Mouse (Mus musculus): Measurements from ENCODE around the gene Slc22a23. TPM values are rescaled to one million over a fixed set of nuclear protein-coding genes. Genes with fewer than 3 reads are reported as not detected.

Gene Slc22a23
- polyA plus RNA-seq, 2 experiments: 9.3 to 21.4 TPM

DNA sequence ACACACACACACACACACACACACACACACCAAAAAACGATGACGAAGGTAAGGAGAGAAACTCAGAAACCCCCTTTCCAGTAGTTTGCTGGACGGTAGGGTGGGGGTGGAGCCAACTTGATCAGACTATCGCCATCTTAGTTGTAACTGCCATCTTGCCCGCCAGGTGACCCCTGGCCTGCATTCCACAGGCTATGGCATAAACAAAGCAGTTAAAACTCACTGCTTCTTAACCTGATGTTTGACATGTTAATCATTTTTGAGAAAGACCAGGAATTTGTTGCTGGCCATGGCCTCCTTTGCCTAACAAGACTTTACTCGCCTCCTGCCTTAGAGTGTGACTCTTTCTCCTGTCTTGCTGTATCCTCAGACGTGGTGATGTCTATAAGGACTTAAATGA is 192.3 kb downstream of the Slc22a23 start:
- Histone ChIP-seq H3K36me3 (replicated peaks; ENCODE audit: control insufficient read depth, insufficient read depth, low read depth) (no peaks in the 10 kb centered on the region), H3K27me3 (ENCODE audit: control insufficient read depth, insufficient read depth, low read length) (peaks cover 19% of the 10 kb centered on the region), H3K4me2 (ENCODE audit: low read depth) (no peak overlapping the region), H3K4me3 (ENCODE audit: insufficient read depth in 1 of 2, low read depth in 2 of 2, low read length in 2 of 2) (no peak overlapping the region), H3K4me1 (replicated peaks; ENCODE audit: control insufficient read depth in 2 of 2, insufficient read depth in 2 of 2, low read length in 1 of 2) (peaks cover 0 to 8% of the 10 kb centered on the region in 2 experiments; a peak in 1 of 4 replicates), H3K9ac (replicated peaks) (no peak overlapping the region), H3K27ac (no peak overlapping the region), H3K9me3 (ENCODE audit: control insufficient read depth, low read length) (no peaks in the 10 kb centered on the region)
- ATAC-seq (ENCODE audit: insufficient read depth) (no peak), DNase-seq (ENCODE audit: low read depth in 3 of 3, low spot score in 3 of 3) (no peak)
- TF ChIP-seq CTCF (IDR thresholded peaks at IDR 0.05; ENCODE audit: low read depth) (no peak), EP300 (IDR thresholded peaks at IDR 0.05; ENCODE audit: low read depth) (no peak)
- 52% methylated on average over 7 of the region's 7 CpGs for WGBS (ENCODE audit: insufficient replicate concordance)

DNA sequence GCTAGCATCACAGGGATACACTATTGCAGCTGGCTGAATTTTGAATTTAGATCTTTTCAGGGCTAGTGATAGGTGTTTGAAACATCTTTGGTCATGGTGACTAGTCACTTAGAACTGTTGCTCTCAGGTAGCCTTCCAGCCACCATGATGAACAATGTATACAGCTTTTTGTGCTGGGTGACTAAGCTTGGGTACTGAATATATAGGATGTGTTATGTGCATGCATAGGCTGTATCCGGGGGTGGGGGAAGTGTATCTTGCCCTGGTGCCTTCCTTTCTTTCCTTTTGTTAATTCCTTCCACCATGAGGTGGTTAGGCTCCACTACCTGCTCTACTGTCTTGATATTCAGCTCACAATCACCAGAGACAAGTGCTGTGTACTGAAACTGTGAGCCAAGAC is 193.6 kb downstream of the Slc22a23 start:
- ATAC-seq (ENCODE audit: insufficient read depth) (no peak), DNase-seq (ENCODE audit: low read depth in 3 of 3, low spot score in 3 of 3) (no peak)
- Histone ChIP-seq H3K27ac (no peak overlapping the region), H3K4me1 (replicated peaks; ENCODE audit: control insufficient read depth in 2 of 2, insufficient read depth in 2 of 2, low read length in 1 of 2) (peaks cover 0 to 8% of the 10 kb centered on the region in 2 experiments; a peak in 1 of 4 replicates), H3K27me3 (ENCODE audit: control insufficient read depth, insufficient read depth, low read length) (peaks cover 19% of the 10 kb centered on the region), H3K36me3 (replicated peaks; ENCODE audit: control insufficient read depth, insufficient read depth, low read depth) (no peaks in the 10 kb centered on the region), H3K4me2 (ENCODE audit: low read depth) (no peak overlapping the region), H3K9ac (replicated peaks) (no peak overlapping the region), H3K9me3 (ENCODE audit: control insufficient read depth, low read length) (no peaks in the 10 kb centered on the region), H3K4me3 (ENCODE audit: insufficient read depth in 1 of 2, low read depth in 2 of 2, low read length in 2 of 2) (no peak overlapping the region)
- WGBS (ENCODE audit: insufficient replicate concordance): 62% methylated on average over 1 of the region's 1 CpGs
- TF ChIP-seq EP300 (IDR thresholded peaks at IDR 0.05; ENCODE audit: low read depth) (no peak), CTCF (IDR thresholded peaks at IDR 0.05; ENCODE audit: low read depth) (no peak)

DNA sequence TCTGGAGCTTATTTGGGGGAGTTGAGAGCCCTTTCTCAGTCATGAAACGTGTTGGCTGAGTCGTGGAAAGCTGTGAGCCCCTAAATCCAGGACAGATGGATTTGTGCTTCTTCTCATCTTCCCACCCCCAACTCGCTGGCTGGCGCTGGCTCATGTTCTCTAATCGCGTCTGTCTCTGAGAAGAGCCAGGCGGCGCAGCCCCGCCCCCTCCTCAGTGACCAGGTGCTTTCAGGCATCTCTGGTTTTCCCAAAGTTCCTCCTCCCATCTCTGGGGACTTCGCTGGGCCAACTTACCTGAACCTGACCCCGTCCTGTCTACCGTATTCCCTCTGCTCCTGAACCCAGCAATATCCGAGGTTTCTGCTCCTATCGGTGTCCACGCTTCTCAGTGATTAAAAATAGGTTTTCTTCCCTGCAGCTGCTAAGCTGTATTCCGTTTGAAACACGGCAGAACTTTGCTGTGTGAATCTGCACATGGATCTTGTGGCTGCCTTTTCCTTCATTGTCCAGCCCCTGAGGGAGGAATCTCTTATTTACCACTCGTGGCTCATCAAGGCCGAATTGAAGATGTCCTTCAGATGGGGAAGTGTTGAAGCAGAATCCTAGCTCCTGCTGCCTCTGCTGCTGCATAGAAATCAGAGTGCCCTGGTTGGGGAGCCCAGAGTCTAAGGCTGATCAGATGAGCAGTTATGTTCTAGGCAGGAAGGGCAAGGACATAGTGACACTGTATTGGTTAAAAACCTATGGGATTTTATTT is 194.5 kb downstream of the Slc22a23 start:
- H3K27me3 ChIP-seq (ENCODE audit: control insufficient read depth, insufficient read depth, low read length): peaks cover 19% of the 10 kb centered on the region
- no peaks in the 10 kb centered on the region for H3K9me3 ChIP-seq (ENCODE audit: control insufficient read depth, low read length)
- H3K4me3 ChIP-seq (ENCODE audit: insufficient read depth in 1 of 2, low read depth in 2 of 2, low read length in 2 of 2): no peak overlapping the region
- WGBS (ENCODE audit: insufficient replicate concordance): 17% methylated on average over 19 of the region's 19 CpGs
- TF ChIP-seq EP300 (IDR thresholded peaks at IDR 0.05; ENCODE audit: low read depth) (no peak), CTCF (IDR thresholded peaks at IDR 0.05; ENCODE audit: low read depth) (no peak)
- H3K4me2 ChIP-seq (ENCODE audit: low read depth): no peak overlapping the region
- ATAC-seq (ENCODE audit: insufficient read depth): no peak
- H3K4me1 ChIP-seq (replicated peaks; ENCODE audit: control insufficient read depth in 2 of 2, insufficient read depth in 2 of 2, low read length in 1 of 2): peaks cover 0 to 6% of the 10 kb centered on the region in 2 experiments; a peak in 1 of 4 replicates
- no peak overlapping the region for H3K9ac ChIP-seq (replicated peaks)
- no peak for DNase-seq (ENCODE audit: low read depth in 3 of 3, low spot score in 3 of 3)
- H3K36me3 ChIP-seq (replicated peaks; ENCODE audit: control insufficient read depth, insufficient read depth, low read depth): no peaks in the 10 kb centered on the region
- H3K27ac ChIP-seq: no peak overlapping the region

DNA sequence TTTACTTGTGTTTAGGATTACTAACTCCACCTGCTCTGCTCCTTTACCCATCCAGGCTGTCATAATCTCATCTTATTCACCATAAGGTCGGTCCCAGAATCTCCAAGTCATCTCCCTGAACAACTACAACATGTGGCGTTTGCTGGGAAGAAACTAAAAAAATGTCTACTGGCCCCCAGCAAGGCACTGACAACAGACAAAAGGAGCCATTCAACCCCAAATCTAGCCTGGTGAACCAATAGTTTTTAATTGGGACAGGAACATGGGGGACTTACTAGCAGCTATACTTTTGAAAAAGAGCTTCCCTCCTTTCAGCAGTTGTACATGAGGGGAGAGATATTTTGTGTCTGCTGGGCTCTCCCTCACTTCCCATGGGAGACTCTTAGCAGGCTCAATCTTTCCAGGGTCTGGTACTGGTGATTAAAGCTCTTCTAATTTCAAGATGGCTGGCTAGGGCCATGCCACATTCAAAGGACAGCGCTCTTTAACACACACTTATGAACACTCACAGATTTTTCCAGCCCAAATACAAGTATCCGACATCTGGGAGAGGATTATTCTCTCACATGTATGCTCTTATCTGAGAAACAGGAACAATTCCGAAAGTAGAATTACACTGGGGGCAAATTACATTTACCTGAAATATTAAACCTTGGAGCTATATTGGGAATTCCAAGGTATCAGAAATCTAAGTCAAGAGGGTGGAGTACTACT is 195.4 kb downstream of the Slc22a23 start:
- WGBS (ENCODE audit: insufficient replicate concordance): 47% methylated on average over 5 of the region's 5 CpGs
- Histone ChIP-seq H3K36me3 (replicated peaks; ENCODE audit: control insufficient read depth, insufficient read depth, low read depth) (no peaks in the 10 kb centered on the region), H3K4me2 (ENCODE audit: low read depth) (peak overlapping the region; percentile 42; the same call in 1 of the 2 replicates), H3K27ac (no peak overlapping the region), H3K9me3 (ENCODE audit: control insufficient read depth, low read length) (no peaks in the 10 kb centered on the region), H3K4me3 (ENCODE audit: insufficient read depth in 1 of 2, low read depth in 2 of 2, low read length in 2 of 2) (no peak overlapping the region; a peak in 1 of 4 replicates), H3K9ac (replicated peaks) (no peak overlapping the region), H3K4me1 (replicated peaks; ENCODE audit: control insufficient read depth in 2 of 2, insufficient read depth in 2 of 2, low read length in 1 of 2) (peaks cover 0 to 6% of the 10 kb centered on the region in 2 experiments; a peak in 1 of 4 replicates), H3K27me3 (ENCODE audit: control insufficient read depth, insufficient read depth, low read length) (peaks cover 19% of the 10 kb centered on the region)
- no peak for DNase-seq (ENCODE audit: low read depth in 3 of 3, low spot score in 3 of 3)
- TF ChIP-seq CTCF (IDR thresholded peaks at IDR 0.05; ENCODE audit: low read depth) (no peak), EP300 (IDR thresholded peaks at IDR 0.05; ENCODE audit: low read depth) (no peak)
- no peak for ATAC-seq (ENCODE audit: insufficient read depth)

DNA sequence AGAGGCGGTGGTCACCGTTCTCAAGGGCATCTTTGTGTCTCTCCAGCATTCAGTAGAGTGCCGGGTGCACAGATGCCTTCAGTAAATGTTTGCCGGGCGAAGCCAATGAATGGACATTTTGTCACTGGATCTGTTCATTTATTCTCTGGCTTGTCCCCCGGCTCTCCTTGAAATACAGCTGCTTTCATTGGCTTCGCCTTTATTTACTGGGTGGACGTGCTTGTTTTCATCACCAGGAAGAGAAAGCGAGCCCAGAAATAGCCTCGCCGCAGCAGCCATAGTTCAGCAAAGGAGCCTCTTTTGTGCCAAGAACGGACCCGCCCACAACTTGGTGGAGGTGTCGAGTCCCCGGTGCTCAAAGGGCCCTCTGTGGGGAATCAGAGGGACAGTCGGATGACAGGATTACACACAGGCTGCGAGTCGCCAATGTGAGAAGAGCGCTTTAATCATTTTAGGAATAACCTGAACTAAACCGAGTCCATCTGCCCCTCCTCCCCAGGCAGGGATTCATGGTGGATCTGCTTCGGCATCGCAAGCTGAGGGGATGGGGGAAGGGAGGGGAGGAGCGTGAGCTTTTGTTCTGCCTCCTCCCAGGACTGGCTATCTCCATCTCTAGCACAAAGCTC is 196.1 kb downstream of the Slc22a23 start:
- Histone ChIP-seq H3K4me1 (replicated peaks; ENCODE audit: control insufficient read depth in 2 of 2, insufficient read depth in 2 of 2, low read length in 1 of 2) (peaks cover 0 to 6% of the 10 kb centered on the region in 2 experiments; a peak in 1 of 4 replicates), H3K4me3 (ENCODE audit: insufficient read depth in 1 of 2, low read depth in 2 of 2, low read length in 2 of 2) (peak overlapping the region; percentile 15 to 44), H3K9ac (replicated peaks) (no peak overlapping the region), H3K36me3 (replicated peaks; ENCODE audit: control insufficient read depth, insufficient read depth, low read depth) (no peaks in the 10 kb centered on the region), H3K4me2 (ENCODE audit: low read depth) (peak overlapping the region; percentile 42), H3K27ac (no peak overlapping the region), H3K9me3 (ENCODE audit: control insufficient read depth, low read length) (no peaks in the 10 kb centered on the region), H3K27me3 (ENCODE audit: control insufficient read depth, insufficient read depth, low read length) (peaks cover 19% of the 10 kb centered on the region)
- TF ChIP-seq EP300 (IDR thresholded peaks at IDR 0.05; ENCODE audit: low read depth) (no peak), CTCF (IDR thresholded peaks at IDR 0.05; ENCODE audit: low read depth) (no peak)
- DNase-seq (ENCODE audit: low read depth in 3 of 3, low spot score in 3 of 3): no peak
- WGBS (ENCODE audit: insufficient replicate concordance): 9% methylated on average over 23 of the region's 23 CpGs
- ATAC-seq (ENCODE audit: insufficient read depth): no peak

Measured in liver, embryonic 14.5 days (tissue).